Mouse (Mus musculus) adrenal gland, adult 8-10 months (tissue): ENCODE measurements around the gene Fam133b. TPM values are rescaled to one million over a fixed set of nuclear protein-coding genes. Genes with fewer than 3 reads are reported as not detected.

Source experiments
- DNase-seq: peaks from one replicate; pipeline ENCODE4 v3.0.0; 2022
- total RNA-seq, 4 experiments: library from RNA; stranded (reverse); gene quantifications; 2 replicates each; pipeline ENCODE4 v1.2.4; 2022

The Fam133b gene
- total RNA-seq: 10 to 100 TPM; 27.9 to 44.7 (median 32.1) TPM

DNA sequence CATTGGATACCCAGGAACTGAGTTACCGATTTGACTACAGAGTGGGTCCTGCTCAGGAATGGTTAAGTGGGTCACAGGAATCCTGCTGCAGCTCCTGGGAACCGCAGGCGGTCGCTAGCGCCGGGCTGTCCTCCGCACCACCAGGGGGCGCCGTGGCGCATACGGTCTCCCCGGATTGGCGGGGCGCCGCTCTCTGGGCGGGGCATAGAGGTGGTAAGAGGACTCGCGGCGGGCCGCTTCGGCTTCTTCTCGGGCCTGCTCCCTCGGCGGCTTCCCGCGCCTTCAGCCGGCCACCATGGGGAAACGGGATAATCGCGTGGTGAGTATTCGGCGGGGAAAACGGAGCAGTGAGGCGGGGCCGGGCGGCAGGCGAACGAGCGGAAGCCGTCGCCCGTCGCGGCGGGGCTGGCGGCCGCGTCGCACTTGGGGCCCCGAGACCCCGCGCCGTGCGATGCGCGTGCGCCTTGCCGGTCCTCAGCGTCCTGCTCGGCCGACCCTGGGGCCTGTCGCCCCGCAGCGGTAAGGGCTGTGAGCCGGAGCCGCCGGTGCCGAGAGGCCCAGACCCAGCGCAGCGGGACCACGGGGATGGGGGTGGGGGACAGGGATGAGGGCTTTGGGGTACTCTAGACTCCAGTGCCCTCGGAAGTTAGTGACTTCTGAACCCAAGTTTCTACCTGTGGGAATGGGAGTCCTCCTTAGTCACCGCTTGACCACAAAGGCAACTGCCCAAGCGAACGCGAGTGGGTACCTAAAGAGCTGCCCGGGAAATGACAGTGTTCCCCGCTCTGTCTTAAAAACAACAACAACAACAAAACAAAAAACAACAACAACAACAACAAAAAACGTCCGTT, at the start of gene Fam133b:
TSS of gene Fam133b (plus strand) at position 205 of the 851 bp plus-strand sequence.
- peak; percentile 89 for DNase-seq

- DNase-seq: no peak
These were observed 49.7 kb upstream of the Fam133b start for GRCm38 (mm10) chr5:3493968-3494367.

DNA sequence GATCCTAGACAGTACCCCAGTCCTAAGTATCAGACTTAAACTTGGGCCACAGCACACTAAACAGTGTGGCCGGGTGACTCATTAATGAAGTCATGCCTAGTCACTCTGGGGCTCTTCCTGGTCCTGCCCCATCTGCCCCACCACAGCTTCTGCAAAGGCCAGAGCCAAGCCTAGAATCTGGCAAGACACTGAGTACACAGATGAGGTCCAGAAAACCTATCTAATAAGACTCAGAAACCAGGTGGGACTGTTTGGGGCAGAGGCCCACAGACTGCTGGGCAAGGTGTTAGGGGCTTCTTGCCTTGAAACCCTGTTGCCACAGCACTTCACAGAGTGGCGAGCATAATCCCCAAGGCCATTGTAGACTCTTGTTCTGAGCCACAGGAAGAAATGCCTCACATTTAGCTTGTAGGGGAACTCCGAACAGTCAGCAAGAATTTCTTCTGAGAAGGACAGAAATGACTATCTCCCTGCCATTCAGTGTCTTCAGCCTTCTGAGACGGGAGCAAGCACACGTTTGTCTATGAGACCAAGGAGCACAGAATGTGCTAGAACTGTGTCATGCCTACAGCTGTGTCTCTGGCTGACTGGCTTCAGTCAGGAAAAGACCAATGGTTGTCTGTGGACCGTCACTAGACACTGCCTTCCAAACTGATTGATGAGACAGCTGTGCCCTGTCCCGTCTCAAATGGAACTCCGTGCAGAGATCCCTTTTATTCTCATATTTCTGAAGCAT, 49.0 kb upstream of the Fam133b start:
- no peak for DNase-seq

- no peak for DNase-seq
These were observed 46.1 kb upstream of the Fam133b start for GRCm38 (mm10) chr5:3497505-3497925.

DNA sequence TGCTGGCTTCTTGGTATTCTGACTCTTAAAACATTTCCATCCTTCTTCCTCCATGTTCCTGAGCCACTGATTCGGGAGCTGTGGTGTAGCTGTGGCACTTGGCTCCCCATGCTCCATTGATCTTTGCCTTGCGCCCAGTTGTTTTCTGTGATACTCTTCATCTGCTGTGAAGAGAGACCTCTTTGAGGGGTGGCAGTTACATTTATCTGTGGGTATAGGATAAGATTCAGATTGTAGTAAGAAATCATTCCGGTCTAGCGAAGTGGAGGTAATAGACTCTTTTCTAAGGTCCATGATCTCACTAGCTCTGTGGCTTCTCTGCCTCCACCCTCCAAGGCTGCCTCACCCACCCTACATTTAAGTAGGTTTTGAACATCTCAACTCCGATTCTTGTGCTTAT, 43.3 kb upstream of the Fam133b start:
- no peak for DNase-seq

GRCm38 (mm10) chr5:3500957-3501563, 42.6 kb upstream of the Fam133b start:
- DNase-seq: no peak

- peak; percentile 52 for DNase-seq
These were observed 42.0 kb upstream of the Fam133b start for GRCm38 (mm10) chr5:3501564-3502001.

DNA sequence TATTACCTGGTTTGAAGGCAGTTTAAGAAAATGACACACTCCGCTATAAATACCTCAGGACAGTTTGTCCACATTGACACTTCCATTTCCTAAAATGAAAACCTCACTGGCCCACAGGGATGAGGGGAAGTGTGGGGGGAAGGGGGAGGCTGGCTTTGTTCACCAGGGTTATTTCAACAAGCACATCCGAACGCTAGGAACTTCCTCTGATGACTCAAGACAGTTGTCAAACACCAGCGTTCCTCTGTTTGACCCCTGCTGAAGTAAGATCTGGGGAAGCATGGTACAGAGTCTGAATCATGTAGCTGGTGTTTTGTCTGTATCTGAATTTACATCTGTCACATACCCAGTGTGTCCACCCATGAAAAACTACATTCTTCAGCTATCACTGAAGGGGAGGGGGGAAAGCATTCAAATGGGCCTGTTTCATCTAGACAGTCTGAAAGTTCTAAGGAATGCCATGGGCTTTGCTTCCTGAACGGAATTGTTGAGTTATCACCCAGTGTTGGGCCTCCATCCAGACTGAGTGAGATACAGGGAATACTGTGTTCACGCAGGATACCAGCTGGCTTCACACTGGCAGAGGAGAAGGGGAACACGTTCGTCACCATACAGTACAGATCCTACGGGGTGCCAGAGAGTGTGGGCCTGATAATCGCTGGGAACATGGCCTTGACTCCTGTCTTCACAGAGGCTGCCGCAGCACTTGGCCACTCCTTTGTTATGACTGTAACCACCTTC, 40.9 kb upstream of the Fam133b start:
- peak; percentile 58 for DNase-seq

GRCm38 (mm10) chr5:3503373-3503772, 40.3 kb upstream of the Fam133b start:
- DNase-seq: no peak

- no peak for DNase-seq
These were observed 39.8 kb upstream of the Fam133b start for GRCm38 (mm10) chr5:3503836-3504323.

DNA sequence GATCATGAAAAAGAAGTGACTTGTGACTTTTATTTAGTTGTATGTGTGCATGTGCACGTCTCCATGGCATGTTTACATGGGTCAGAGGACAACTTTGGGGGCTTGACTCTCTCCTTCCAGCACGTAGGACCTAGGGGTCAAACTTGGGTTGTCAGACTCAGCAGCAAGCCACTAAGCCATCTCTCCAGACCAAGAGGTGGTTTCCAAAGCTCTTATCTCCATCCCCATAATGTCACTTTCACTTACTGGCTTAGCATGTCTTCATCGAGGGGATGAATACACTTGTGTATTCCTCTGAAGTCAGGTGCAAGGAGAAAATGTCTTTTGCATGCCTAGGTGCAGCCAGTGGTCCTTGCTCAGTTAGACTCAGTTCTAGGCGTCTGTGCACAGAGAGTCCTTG, 39.2 kb upstream of the Fam133b start:
- DNase-seq: no peak

DNA sequence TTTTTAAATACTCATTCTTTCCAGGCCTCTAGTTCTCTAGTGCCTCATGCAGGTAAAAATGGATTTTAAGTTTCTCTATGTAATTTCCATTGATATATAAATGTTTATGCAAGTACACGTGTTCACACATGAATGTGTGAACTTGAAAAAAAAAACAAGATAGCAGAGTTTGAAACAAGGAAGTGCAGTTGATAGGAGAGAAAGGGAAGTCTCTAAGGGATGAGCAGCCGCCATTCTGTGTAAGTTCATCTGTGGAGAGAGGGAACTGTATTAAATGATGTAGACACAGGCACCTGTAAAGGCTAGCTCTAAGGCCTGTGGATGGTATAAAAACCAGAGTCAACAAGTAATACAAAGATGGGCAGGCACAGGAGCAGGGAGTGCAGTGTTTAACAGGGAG, 38.1 kb upstream of the Fam133b start:
- DNase-seq: no peak

GRCm38 (mm10) chr5:3508480-3509381, 34.9 kb upstream of the Fam133b start:
- DNase-seq: no peak

GRCm38 (mm10) chr5:3509503-3509902, 34.1 kb upstream of the Fam133b start:
- DNase-seq: no peak

DNA sequence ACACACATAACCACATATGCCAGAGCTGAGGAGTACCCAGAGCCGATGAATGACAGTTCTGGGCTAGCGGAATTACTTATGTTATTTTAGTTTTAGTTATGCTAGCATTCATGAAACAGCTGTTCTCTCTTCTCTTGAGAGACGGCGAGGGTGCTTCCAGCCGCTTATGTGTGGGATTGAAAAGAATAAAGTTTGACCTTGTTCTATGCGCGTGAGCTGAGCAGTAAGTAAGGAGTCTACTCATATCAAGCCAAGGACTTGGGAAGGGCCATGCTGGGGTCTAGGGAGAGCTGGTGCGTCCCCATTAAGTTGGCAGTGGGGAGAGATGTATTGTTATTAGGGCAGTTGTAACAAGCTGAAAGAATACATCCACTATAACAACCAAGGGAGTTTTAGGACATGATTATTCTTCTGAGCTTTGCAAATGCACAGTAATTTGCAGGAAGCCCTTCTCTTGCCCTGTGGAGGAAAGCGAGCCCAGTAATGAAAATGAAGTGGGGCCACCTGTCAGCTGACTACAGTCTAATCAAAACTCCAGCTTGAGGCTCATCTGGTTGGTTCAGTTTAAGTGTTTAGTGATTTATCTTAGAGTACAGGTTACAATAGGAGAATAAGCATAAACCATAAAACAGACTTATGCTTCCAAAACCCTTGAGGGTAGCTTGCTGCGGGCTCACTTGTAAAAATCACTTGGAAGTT, 32.4 kb upstream of the Fam133b start:
- no peak for DNase-seq

DNA sequence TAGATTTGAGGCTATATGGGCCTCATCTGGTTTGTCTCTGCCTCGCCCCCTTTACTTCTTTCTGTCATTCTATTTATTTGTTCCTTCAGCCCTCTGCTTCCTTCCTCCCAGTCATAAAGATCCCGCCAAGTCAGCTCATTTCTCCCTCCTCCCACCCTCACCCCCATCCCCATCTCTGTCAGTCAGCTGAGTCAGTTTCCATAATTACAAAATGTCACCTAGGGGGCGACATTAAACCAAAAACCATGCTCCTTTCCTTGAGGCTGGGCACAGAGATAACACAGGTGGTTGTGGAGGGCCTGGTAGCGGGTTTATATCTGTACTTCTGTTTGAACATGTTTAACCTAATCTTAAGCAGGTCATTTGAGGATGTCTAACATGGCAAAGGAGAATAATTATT, 31.0 kb upstream of the Fam133b start:
- DNase-seq: no peak

- DNase-seq: no peak
These were observed 28.7 kb upstream of the Fam133b start for GRCm38 (mm10) chr5:3514901-3515311.

- no peak for DNase-seq
These were observed 28.2 kb upstream of the Fam133b start for GRCm38 (mm10) chr5:3515477-3515876.

DNA sequence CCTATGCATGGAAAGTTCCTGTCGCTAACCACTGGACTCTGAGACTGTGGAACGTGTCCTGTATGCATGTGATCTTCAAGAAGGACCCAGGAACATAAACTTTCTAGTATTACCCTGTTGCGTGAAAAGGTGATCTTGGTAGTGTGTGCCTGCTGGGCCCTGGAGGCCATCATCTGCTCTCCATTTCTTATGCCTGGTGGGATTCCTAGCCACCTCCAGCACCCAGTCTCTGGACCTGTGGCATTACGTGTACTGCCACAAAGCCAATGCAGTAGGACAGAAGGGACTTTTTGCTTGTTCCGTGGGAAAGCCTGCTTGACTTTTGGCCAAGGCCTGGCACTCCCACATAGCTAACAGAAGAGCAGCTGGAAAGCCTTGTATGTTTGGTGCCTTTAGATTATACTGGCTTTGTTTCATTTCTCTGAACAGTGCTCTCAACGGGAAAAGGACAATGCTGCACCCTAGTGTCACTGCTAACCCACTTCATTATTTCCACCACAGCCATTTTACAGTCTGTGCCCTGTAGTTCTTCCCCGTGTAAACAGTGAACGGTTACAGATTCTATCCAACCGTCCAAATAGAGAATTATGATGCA, 27.1 kb upstream of the Fam133b start:
- peak; percentile 39 for DNase-seq
